Mouse (Mus musculus): ENCODE measurements at regions not wholly inside any gene's neighbourhood (a gene's known extent, or its start where the extent isn't known, plus 50 kb on each side); places are given as distances from the start of the nearest gene placed in this dataset.

DNA sequence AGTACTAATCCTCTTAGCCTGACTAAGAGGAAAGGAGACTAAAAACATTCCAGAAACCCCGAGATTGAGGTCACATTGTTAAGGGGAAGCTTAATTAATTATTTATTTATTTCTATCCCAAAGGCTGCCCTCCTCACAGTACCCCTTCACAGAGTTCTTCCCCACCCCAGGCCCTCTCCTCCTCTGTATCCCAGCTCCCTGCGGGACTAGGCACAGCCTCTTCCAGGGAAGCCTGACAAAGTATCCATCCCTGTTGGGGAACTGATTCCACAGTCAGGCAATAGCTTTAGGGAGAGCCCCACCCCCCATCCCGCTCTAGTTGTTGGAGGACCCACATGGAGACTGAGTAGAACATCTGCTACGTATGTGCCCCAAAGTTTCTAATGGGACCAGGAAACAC, 254.6 kb downstream of the Atp23 start:
- DNase-seq (ENCODE audit: low read depth, low spot score), result no peak

- no peak for DNase-seq (ENCODE audit: low read depth, low spot score)
Measured at GRCm38 (mm10) chr10:126641792-126642289, 259.3 kb downstream of the Atp23 start.

GRCm38 (mm10) chr10:126634731-126635130, 266.4 kb downstream of the Atp23 start:
- DNase-seq (ENCODE audit: low read depth, low spot score), result no peak

DNA sequence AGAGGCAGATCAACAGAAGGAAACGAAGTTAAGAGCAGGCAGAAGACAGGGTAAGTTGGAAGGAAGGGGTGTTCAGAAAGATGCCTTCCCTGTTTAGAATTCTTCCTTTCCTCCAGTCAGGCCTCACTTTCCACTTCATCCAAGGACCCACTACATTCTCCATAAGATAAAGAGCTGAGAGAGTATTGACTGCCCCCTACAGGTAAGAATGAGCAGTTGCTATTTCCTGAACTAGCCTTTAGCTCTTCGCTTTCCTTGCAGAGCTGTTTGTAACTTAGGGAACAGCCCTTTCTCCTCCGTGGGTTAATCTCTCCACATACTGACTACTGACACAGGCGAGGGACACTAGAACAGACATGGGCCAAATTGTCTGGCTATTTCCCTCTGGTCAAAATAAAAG, 273.1 kb downstream of the Atp23 start:
- peak; percentile 46 for DNase-seq (ENCODE audit: low read depth, low spot score)

- peak; percentile 66 for DNase-seq (ENCODE audit: low read depth, low spot score)
Measured at GRCm38 (mm10) chr10:126625466-126625865, 275.7 kb downstream of the Atp23 start.

- no peak for DNase-seq (ENCODE audit: low read depth, low spot score)
Measured at GRCm38 (mm10) chr10:126620802-126621201, 280.4 kb downstream of the Atp23 start.

GRCm38 (mm10) chr10:126619970-126620369, 281.2 kb downstream of the Atp23 start:
- peak; percentile 34 for DNase-seq (ENCODE audit: low read depth, low spot score)

DNA sequence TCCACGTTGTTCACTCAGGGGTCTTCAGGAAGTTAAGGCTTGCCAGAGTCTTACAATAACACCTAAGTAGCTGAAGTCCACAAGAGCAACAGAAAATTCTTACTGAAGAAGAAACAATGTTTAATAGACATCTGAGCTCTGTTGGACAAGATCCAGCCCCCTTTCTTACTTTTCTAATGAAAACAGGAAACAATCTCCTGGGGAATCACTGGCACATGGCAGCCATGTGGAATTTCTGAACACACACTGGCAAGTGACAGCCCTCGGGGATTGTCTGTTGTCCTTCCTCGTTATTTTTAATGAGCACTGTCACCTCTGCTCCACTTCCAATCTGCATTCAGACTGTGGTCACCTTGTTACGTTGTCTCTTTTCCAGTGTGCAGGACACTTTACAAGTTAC, 288.9 kb downstream of the Atp23 start:
- DNase-seq (ENCODE audit: low read depth, low spot score), result no peak

DNA sequence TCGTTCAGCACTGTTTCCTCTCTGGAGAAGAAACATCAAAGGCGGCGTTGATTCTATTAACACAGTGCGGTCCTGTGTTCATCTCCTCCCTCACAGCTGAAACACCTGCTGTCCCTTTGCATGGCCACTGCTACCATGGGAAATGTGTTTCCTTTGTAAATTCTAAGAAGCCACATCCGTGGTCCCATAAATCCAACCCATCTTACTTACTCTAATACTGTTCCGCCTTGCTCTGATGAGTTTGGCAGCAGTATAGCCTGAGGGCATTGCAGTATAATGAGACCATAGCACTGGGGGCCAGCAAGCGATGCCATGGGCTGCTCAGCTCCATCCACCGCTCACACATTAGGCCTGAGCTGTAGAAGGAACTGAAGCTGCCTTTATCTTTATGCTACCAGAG, 290.6 kb downstream of the Atp23 start:
- DNase-seq (ENCODE audit: low read depth, low spot score), result no peak

DNA sequence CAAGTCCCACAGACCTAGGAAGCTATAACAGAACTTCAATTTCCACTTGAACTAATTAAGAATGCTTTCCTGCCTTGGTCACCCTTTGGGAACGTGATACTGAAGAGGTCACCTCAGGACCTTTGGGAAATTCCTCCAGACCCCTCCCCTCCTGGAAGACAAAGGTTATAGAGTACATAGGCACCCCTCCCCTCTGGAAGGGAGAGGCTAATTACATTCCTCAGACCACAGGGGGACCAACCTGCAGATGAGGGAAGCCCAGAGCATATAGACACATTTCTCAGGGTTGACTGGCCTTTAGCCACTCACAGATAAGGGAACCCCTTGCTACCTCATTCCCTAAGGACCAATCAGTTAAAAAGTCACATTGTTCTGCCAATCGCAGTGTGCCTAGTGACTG, 301.5 kb downstream of the Atp23 start:
- no peak for DNase-seq (ENCODE audit: low read depth, low spot score)

GRCm38 (mm10) chr10:126568155-126568554, 333.0 kb downstream of the Atp23 start:
- no peak for DNase-seq (ENCODE audit: low read depth, low spot score)

DNA sequence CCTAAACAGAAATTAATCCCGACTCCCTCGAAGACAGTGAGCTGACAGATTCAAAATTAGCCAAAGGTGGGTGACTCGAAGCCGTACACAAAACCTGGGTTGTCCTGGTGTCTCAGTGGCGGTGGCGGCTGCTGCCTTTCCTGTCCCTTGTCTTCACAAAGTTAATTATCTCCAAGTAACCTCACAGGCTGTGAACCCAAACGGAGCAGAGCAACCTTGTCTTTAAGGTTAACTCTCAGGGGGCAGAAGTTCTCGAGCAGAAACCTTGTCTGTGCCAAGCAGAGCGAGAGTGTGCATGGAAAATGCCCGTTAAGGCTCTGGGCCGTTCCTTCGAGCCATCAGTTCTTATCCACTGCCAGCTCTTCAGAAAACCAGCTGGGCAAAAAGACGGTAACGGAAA, 335.8 kb downstream of the Atp23 start:
- DNase-seq (ENCODE audit: low read depth, low spot score), result no peak

GRCm38 (mm10) chr10:126555080-126555479, 346.1 kb downstream of the Atp23 start:
- no peak for DNase-seq (ENCODE audit: low read depth, low spot score)

- DNase-seq (ENCODE audit: low read depth, low spot score), result peak; percentile 23
Measured at GRCm38 (mm10) chr10:126531950-126532349, 369.2 kb downstream of the Atp23 start.

- peak; percentile 8 for DNase-seq (ENCODE audit: low read depth, low spot score)
Measured at GRCm38 (mm10) chr10:126531368-126531767, 369.8 kb downstream of the Atp23 start.

DNA sequence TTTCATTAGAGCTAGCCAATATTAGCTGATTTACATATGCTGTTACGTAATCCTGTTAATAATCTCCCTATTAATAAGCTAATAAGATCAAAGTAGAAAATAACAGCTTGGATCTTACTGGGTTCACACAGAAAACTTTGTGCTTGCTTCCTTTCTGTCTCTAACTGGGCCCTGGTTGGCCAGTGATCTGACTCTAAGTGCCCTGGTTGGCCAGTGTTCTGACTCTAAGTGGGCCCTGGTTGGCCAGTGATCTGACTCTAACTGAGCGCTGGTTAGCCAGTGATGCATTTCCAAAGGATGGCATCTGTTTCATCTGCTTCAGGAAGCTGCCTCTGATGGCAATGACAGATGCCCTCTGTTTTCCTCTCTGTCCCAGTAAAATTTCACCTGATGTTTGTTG, 372.4 kb downstream of the Atp23 start:
- no peak for DNase-seq (ENCODE audit: low read depth, low spot score)

DNA sequence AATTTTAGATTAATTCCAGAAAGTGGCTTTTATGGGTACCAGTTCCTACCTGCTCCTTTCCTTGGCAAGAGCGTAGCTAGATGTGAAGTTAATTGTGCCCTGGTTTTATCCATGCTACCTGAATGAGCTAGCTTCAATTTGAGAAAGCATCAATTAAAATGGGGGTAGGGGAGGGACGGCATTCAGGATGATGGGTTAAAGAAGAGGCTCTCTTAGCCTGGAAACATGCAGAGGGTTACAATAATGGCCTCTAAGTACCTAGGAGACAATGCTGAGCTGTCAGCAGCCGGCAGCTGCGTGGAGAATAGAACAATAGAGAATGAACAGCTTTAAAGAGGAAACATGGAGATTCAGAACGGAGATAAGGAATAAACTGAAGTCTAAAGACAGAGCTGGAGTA, 375.0 kb downstream of the Atp23 start:
- no peak for DNase-seq (ENCODE audit: low read depth, low spot score)

DNA sequence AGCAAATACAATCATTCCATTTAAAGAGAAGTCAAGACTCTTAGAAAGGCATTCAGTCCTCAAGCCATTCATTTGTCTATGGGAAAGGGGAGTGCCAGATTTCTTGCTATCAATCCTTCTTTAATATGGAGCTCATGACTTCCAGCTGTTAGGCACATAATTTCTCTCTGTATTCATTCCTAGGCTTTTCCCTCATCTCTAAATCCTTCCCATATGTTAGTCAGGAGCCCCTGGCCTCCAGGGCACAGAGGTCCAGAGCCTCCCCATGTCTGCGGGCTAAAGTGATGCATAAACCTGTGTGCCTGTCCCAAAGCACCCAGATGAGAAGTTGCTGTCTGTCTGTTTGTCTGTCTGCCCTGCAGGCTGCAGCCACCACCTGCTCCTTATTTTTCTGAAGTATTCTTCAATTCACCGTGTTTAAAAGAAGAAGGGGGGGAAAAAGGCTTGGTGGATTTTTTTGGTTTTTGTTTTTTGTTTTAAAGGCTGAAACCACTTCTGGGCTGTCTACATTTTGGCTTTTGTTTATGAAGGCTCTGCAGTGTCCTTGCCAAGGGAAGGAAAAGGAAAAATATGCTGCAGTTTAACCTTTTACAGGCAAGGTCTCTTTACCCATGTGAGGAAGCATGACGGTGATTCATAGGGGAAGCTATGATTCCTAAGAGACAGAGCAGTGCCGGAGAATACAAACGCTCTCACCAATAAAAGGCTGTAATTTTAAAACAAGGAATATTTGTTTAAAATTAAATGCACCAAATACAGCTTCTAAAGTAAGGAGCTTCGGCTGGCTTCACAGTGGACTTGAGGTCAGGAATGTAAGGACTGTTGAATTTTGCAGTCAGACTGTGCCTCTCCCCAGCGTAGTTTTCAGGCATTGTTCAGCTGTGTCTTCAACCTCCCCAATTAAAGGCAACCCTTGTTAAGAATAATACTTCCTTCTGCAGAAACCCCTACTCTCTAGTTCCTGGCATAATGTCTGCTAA, 379.0 kb downstream of the Atp23 start:
- no peak for DNase-seq (ENCODE audit: low read depth, low spot score)

GRCm38 (mm10) chr10:126520973-126521372, 380.2 kb downstream of the Atp23 start:
- DNase-seq (ENCODE audit: low read depth, low spot score), result no peak

DNA sequence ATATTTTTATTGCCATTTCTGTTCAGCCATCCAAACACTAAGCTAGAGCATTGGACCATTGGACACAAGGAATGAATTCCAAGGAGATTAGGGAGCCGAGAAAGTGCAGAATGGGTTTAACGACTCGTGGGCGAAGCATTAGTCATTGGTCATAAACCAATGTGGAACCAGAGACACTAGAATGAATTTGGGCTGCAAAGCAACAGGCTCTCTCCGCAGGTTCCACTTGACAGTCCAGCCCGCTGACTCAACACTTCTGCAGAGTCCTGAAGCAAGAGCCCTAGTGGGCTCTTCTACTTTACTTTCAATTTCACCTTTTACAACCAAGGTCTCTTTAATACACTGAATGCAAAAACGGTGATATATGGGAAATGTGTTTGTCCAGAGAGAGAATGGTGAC, 388.0 kb downstream of the Atp23 start:
- no peak for DNase-seq (ENCODE audit: low read depth, low spot score)

DNA sequence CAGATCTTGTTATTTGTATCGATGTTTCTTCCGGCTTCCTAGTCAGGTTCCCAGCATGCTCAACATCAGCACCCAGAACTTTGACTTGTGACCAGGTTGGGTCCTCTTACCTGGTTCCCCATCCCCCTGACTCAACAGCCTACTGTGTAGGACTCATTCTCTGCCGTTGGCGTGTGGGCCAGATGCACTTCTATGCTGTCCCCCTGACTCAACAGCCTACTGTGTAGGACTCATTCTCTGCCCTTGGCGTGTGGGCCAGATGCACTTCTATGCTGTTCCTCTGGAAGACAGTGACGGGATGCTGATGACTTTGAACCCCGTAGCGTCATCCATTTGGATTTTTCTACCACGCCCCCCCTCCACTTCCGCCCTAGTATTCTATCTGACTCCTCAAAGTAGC, 389.6 kb downstream of the Atp23 start:
- DNase-seq (ENCODE audit: low read depth, low spot score), result no peak

DNA sequence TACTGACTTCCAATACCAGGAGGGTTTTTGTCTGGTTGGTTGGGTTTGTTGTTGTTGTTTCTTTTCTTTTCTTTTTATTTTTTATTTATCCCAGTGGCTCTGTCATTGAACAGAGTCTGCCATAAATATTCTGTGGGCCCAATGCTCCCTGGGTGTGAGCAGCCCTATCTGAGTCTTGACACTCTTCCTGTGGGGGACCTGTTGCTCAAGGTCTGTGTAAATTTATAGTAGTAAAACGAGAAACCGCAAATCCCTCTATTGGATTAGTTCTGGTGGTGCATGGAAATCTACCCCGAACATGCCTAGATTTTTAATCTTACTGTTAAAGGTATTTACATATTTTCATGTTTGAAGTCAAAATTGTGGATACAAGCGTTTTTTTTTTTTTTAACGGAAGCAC, 395.2 kb downstream of the Atp23 start:
- DNase-seq (ENCODE audit: low read depth, low spot score), result no peak

- DNase-seq (ENCODE audit: low read depth, low spot score), result no peak
Measured at GRCm38 (mm10) chr10:126502013-126502688, 399.0 kb downstream of the Atp23 start.
